Mouse (Mus musculus): ENCODE data around the gene Lyl1.
"Not testable (repeated sequence)": the region's sequence is repeated elsewhere in the genome, so short reads cannot be mapped to it uniquely, and the experiment has no call there.

The Lyl1 gene

DNA sequence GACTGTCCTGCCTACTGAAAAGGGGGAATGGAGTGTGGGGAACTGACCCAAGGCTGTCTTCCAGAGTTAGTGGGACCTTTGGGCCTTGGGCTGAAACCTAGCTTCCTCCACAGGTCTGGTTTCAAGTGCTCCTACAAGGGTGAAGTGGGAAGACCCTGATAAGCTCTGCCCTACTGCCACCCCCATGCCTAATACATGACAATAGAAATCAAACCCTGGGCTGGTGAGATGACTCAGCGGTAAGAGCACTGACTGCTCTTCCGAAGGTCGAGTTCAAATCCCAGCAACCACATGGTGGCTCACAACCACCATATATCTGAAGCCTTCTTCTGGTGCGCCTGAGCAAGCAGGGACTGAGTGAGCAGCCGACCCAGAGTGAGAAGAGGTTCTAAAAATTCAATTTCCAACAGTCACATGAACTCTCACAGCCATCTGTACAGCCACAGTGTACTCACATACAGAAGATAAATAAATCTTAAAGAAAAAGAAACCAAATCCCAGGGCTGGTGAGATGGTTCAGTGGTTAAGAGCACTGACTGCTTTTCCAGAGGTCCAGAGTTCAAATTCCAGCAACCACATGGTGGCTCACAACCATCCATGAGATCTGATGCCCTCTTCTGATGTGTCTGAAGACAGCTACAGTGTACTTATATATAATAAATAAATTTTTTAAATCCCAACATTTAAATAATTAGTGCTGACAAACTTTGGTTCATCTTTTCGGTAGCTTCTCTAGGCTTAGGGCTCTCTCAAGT, 32.3 kb upstream of the Lyl1 start:
- DNase-seq (ENCODE audit: low read depth, low spot score), result no peak

- DNase-seq (ENCODE audit: low read depth, low spot score), result not testable (repeated sequence)
Observed at GRCm38 (mm10) chr8:84670295-84671006, 30.8 kb upstream of the Lyl1 start.

GRCm38 (mm10) chr8:84677305-84677704, 24.0 kb upstream of the Lyl1 start:
- DNase-seq (ENCODE audit: low read depth, low spot score), result no peak

- DNase-seq (ENCODE audit: low read depth, low spot score), result no peak
Observed at GRCm38 (mm10) chr8:84681476-84681875, 19.8 kb upstream of the Lyl1 start.

DNA sequence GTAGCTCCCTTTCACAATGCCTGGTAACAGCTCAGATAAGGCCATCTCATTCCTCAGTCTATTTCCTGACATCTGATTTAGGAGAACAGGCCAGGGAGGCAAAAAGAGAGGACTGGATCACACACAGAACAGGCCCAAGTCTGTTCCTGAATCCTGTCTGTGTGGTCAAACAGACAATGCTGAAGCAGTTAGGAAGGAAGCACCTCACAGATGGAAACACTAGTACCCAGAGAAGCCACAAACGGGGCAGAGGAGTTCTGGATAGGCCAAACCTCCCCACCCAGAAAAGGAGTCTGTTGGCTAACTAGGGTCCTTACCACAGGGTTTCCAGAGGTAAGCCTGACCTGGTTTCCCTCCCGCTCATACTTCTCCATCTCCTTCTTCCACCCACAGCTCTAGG, 19.0 kb upstream of the Lyl1 start:
- no peak for DNase-seq (ENCODE audit: low read depth, low spot score)

GRCm38 (mm10) chr8:84684537-84684936, 16.7 kb upstream of the Lyl1 start:
- DNase-seq (ENCODE audit: low read depth, low spot score), result no peak

DNA sequence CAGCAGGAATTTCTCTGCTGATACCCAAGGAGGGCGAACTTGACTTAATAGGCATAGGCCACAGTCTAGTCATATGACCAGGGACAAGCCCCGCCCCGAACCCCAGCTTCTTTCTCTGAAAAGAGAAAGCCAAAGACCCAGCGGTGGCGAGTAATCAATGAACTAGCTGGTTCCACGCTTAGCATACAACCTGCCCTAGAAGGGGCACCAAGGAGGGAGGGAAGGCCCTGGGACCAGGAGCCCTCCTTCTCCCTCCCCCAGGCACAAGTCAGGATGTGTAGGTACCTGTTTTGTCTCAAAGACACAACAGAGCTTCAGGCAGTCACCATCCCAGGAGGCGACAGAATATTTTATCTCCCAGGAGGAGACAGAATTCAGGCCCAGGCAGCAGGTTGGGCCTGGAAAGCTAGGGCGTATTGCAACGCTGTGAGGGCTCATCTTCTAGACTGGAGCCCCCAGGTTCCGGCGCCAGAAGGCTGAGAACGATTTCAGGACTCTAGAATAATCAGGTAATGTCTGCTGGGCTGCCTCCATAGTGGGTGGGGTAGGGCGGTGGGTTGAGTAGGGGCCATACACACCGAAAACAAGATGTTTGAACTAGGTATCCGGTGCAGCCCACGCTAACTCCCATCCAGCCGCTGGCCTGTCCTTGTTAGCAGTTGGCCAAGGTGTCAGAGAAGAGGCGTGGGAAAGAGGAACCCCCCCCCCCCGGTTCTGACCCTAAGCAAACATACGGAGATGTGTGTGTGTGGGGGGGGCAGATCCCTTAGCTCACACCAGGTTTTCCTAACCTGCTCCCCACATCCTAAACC, 14.9 kb upstream of the Lyl1 start, which contains the start of gene Trmt1:
Gene Trmt1, plus strand, starts transcription at position 117 of the 812 bp plus-strand sequence.
- no peak for DNase-seq (ENCODE audit: low read depth, low spot score)

GRCm38 (mm10) chr8:84687003-84687704, 14.1 kb upstream of the Lyl1 start:
- DNase-seq (ENCODE audit: low read depth, low spot score), result no peak

DNA sequence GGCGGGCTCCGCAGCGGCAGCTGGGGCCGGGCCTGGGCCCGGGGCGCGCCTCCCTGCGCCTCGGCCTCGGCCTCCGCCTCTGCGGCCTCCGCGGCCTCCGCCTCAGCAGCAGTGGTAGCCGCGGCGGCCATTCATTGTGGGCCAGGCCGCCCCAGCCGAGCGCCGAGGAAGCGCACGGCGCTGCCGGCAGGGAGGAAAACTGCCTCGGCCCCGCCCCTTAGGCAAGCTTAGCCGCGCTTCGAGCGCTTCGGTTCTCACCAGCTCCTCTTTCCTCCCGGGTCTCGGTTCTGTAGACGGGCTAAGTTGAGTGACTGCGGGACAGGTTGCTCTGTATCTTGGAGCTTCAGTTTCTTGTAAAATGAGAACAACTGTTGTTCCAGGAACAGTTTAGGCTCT, 13.6 kb upstream of the Lyl1 start, which contains the start of gene Nacc1:
Gene Nacc1, minus strand, starts transcription at position 158 of the 396 bp plus-strand sequence.
- DNase-seq (ENCODE audit: low read depth, low spot score), result peak; percentile 85

- DNase-seq (ENCODE audit: low read depth, low spot score), result peak; percentile 87
Observed at GRCm38 (mm10) chr8:84689091-84689915, 12.0 kb upstream of the Lyl1 start.

DNA sequence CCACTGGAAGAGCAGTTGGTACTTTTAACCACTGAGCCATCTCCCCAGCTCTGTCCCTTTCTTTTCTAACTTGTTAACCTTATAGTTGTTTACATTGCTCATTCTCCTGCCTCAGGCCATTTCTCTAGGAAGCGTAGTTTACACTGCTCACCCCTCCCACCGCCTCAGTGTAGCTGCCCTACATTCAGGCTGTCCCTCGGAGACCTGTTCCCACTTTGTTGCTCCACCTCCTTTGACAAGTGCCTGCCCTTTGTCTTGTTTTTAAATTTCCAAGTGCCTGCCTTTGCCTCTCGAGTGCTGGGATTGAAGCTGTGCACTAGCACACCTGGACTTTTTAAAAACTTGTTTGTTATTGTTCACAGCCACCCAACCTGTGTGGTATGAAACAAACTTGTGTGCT, 7.9 kb upstream of the Lyl1 start:
- DNase-seq (ENCODE audit: low read depth, low spot score), result no peak

DNA sequence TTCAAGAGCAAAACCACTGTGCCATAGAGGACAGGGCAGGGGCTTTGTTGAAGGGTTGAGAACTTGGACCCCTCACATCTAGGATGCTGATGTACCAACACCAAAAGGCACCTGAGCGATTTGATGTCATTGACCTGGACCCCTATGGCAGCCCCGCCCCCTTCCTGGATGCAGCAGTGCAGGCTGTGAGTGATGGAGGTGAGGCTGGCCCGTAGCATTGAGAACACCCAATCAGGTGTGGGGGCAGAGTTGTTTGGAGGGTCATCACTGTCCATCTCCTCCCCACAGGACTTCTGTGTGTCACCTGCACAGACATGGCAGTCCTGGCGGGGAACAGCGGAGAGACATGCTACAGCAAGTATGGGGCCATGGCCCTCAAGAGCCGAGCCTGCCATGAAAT, 6.1 kb upstream of the Lyl1 start:
- no peak for DNase-seq (ENCODE audit: low read depth, low spot score)

DNA sequence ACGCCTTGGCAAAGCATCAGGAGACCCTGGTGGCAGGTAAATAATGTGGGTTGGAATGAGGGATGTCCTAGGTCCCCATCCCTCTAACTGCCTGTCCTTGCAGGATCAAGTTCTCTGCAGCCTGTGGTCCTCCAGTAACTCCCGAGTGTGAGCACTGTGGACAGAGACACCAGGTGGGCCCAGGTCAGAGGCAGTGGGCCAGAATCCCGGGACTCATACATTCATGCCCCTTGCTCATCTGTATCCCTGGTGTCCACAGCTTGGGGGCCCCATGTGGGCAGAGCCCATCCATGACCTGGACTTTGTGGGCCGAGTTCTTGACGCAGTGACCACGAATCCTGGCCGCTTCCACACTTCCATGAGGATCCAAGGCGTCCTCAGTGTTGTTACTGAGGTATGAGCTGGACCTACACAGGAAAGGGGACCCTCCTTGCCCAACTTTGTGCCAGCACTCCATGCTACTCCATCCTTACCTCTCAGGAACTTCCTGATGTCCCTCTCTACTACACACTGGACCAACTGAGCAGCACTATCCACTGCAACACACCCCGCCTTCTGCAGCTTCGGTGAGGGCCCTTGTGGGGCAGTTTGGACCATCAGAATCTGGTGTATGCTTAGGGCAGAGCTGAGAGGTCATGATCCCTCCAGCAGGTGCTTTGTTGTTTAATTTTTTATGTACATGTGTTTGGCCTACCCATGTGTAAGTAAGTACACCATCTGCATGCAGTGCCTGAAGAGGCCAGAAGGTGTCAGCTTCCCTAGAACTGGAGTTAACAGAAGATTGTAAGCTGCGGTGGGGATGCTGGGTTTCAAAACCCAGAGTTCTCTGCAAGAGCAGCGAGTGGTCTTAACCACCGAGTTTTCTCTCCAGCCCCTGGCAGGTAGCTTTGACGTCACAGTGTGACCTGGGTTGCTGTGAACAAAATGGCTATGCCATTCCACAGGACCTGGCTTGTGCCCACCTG, 3.8 kb upstream of the Lyl1 start:
- no peak for DNase-seq (ENCODE audit: low read depth, low spot score)

DNA sequence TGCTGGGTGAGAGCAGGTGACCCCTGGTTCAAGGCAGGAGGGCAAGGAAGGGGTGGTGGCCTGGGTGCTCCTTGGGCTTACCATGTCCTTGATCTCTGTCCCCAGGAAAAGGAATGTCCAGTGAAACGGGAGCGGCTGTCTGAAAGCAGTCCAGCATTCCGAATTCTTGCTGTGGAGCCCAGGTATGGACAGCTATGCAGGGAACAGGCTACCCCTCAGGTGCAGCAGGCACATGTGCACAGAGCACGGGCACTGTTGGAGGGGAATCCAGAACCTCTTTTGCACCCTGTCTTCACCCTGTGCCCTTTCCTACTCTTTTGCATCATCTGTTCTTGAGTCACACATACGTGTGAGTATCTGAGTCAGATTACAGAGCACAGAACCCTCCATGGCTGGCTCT, 3.0 kb upstream of the Lyl1 start:
- DNase-seq (ENCODE audit: low read depth, low spot score), result no peak

GRCm38 (mm10) chr8:84698929-84699401, 2.3 kb upstream of the Lyl1 start:
- DNase-seq (ENCODE audit: low read depth, low spot score), result no peak

- DNase-seq (ENCODE audit: low read depth, low spot score), result peak; percentile 64
Observed at GRCm38 (mm10) chr8:84699861-84700322, 1.4 kb upstream of the Lyl1 start.

DNA sequence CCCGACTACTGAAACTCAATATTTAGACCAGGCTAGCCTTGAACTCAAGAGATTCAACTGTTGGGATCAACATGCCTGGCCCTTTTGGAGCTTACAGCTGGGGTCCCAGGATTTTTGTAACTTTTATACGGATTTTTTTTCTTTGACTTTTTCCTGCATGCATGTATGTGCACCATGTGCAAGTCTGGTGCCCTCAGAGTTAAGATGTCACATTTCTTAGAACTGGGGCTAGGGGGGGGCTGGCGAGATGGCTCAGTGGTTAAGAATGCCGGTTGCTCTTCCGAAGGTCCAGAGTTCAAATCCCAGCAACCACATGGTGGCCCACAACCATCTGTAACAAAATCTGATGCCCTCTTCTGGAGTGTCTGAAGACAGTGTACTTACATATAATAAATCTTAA, 731 bp upstream of the Lyl1 start:
- DNase-seq (ENCODE audit: low read depth, low spot score), result no peak

GRCm38 (mm10) chr8:84702561-84702960, 1.3 kb downstream of the Lyl1 start:
- DNase-seq (ENCODE audit: low read depth, low spot score), result no peak

GRCm38 (mm10) chr8:84702963-84703465, 1.8 kb downstream of the Lyl1 start:
- DNase-seq (ENCODE audit: low read depth, low spot score), result no peak

Measured in forelimb bud, embryonic 11.5 days (tissue).